Mouse (Mus musculus): ENCODE results near the gene Sh3d19. TPM values are rescaled to one million over a fixed set of nuclear protein-coding genes. Genes with fewer than 3 reads are reported as not detected.
A peak's percentile ranks its signal among the peaks of the same experiment; 100 is the strongest.

Sh3d19 gene
- total RNA-seq, 2 experiments from 2014 or later: 18.1 to 21.2 TPM

DNA sequence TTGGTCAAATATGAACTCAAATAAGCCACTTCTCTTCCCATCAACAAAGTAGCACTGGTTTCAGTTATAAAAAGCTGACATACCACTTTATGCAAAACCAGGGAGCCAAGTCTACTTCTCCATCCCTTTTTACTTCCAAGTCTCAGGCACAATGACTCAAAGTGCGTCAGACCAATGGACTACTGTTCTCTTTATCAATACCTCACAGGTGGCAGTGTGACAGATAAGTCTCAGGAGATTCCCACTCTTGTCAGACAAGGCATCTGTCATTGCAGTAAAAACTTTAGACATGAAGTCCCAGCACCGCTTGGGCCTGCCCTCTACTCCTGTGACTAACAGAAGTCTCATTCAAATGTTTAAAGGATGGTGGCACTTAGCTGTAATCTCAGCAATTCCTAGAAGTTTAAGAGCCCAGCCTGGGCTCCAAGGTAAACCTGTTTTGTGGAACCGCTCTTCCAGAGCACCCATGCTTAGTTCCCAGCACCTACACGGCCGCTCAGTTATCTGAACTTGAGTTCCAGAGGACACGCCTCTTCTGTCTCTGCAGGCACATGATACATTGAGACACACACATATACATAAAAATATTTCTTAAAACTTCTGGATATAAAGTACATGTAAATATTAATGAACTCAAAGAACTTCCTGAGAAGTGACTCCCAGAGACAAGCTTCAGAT, 165.1 kb downstream of the Sh3d19 start:
- DNase-seq (ENCODE audit: low spot score in 2 of 2): no peak

DNA sequence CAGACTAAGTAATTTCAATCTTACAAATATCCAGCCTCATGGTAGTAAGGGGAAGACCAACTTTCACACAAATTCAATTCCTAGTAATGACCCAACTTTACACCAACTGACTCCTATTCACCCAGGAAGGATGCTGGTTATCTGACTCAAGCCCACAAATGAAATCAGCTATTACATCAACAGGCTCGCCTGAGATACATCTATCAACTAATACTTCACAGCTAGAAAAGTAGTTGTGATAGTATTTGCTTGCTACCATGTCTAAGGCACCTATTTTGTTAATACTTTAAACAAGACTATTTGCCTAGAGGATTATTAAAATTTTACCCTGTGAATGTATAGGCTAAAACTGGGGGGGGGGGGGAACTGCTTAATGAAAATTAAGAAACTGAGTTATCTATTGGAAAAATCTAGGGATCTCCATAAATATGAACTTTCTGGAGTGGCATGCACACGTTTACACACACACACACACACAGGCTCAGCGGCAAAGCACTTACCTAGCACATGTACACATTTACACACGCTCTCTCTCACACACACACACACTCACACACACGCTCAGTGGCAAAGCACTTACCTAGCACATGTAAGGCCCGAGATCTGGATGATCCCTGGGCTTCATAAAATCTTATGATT, 166.1 kb downstream of the Sh3d19 start:
- DNase-seq (ENCODE audit: low spot score in 2 of 2): no peak

DNA sequence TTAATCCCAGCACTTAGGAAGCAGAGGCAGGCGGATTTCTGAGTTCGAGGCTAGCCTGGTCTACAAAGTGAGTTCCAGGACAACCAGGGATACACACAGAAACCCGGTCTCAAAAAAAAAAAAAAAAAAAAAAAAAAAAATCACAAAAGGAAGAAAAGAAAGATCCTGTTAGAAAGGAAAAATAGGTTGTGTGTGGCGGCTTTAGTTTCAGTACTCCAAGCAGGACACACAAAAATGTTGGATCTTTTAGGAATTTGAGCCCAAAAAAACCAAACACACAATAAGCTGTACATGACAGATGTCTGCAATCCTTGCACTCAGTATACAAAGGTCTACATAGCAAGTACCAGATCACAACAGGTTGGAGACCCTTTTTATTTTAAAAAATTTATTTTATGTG, 168.8 kb downstream of the Sh3d19 start:
- DNase-seq (ENCODE audit: low spot score in 2 of 2): no peak

DNA sequence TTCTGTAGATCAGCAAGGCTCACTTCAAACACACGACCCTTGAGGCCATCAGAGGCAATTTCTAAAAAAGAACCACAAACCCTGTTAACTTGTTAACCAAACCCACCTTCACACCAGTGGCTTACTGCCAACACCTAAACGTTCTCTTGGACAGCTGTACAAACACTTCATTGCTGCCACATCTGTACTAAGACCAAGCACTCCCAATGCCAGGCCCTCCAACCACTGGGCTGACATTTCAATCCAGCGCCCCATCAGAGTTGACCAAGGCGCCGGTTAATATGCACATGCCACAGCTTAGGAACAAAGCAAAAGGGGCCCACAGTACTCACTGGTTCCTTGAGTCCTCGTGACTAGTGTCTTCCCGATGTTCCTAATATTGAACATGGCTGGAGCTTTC, 170.5 kb downstream of the Sh3d19 start:
- DNase-seq (ENCODE audit: low spot score in 2 of 2): no peak

DNA sequence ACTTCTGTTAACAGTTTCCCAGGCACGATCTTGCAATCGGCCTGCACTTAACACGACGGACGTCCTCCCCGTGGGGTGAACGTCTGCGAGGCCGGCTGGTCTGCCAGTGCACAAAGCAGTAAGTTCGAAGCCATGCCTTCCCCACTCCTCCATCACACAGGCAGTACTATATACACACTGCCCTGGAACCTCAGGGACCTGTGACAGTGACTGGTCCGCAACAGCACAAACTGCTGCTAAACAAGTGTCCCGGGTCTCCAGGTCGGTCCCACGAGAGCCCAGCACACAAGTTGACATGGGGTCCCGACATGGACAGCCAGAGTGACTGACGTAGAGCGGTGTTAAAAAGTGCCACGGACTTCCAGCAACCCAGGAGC, 171.0 kb downstream of the Sh3d19 start:
- no peak for DNase-seq (ENCODE audit: low spot score in 2 of 2)

DNA sequence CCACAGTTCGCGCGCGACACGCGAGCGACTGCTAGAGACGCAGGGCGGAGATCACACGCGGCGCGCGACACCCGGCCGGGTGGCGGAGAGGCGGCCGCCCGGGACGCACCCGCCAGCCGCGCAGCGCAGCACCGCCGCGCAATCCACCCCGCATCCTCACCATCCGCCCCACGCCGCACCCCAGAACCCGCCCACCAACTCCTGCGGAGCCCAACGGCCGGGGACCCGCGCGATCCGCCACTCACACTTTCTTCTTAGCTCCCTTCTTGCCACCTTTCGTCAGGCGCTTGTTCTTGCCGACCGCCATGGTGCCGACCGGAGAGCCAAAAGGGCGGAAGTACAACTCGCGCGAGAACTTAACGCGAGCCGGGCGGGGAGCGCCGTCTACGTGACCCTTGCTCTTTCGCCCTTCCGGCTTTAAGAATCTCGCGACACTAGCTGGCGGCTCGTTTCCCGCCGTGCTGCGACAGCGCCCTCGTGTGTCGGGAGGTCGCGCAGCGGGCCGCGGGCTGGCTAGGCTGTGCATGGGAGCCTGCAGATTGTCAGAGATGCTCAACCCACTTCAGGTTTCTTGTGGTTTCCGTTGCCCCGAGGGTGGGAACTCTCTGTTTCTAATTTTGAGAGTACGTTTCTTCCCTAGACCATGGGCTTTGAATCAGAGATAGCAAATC, 171.5 kb downstream of the Sh3d19 start, which contains the start of gene Rps3a1:
Rps3a1 (minus strand) TSS at position 440 of the 671 bp plus-strand sequence.
- DNase-seq (ENCODE audit: low spot score in 2 of 2): peak; percentile 98 to 99

DNA sequence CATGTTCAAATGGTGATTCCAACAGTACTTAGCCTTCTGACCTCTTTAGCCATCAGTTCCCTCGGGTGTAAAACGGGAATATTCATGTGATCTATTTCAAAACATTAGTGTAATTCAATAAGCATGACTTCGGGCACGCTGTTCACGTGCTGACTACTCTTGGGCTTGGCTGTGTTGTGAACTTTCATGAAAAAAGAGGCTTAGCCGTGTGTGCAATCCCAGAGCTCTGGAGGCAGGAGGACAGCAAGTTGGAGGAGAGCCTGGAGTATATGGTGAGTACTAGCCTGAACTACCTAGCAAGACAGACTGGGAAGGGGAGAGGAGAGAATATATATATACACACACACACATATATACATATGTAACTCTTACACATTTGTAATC, 172.0 kb downstream of the Sh3d19 start:
- DNase-seq (ENCODE audit: low spot score in 2 of 2): no peak

DNA sequence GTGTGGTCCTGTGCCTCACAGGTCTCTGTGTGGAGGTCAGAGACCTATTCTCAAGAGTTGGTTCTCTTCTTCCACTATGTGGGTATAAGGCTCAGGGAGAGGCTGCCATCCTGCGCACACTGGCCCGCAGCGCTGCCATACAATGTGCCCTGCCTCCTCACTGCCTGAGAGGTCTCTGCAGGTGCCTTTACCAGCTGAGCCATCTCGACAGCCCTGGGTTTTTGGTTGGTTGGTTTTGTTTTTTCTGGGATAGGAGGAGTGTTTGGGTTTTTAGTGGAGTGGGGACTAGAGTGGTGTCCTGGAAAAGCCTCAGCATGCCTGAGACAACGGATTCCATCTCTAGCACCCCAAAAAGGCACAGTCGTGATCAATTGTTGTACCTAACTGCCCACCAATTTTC, 172.4 kb downstream of the Sh3d19 start:
- DNase-seq (ENCODE audit: low spot score in 2 of 2): no peak

DNA sequence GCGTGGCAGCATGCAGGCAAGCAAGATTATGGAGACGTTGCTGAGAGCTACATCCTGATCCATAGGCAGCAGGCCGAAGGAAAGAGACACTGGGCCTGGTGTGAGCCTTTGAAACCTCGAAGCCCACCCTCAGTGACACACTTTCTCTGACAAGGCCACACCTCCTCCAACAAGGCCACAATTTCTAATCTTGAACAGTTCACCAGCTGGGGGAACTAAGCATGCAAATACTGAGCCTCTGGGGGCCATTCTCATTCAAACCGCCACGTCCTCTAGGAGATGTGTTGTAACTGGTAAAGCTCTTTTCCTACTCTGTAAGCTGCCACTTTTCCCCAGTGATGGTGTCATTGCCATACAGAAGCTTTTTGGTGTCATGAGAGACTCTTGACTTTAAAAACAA, 178.2 kb downstream of the Sh3d19 start:
- no peak for DNase-seq (ENCODE audit: low spot score in 2 of 2)

DNA sequence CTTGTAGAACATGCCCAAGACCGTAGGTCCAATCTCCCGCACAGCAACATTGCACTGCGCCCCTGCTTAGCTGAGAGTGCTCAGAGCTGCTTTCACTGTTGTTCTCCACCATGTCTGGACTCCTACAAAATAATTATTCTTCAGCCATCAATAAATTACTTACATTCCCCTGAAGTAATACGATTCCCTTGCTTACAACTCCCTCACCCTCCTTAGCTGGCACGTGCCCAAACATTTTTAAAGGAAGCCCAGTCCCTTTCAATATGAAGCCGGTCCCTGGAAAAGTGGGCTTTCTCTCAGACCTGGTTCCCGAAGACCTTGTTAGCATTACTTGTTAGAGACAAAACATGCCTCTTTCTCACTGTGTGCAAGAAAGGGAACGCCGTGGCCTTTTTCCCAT, 178.6 kb downstream of the Sh3d19 start:
- DNase-seq (ENCODE audit: low spot score in 2 of 2): no peak

DNA sequence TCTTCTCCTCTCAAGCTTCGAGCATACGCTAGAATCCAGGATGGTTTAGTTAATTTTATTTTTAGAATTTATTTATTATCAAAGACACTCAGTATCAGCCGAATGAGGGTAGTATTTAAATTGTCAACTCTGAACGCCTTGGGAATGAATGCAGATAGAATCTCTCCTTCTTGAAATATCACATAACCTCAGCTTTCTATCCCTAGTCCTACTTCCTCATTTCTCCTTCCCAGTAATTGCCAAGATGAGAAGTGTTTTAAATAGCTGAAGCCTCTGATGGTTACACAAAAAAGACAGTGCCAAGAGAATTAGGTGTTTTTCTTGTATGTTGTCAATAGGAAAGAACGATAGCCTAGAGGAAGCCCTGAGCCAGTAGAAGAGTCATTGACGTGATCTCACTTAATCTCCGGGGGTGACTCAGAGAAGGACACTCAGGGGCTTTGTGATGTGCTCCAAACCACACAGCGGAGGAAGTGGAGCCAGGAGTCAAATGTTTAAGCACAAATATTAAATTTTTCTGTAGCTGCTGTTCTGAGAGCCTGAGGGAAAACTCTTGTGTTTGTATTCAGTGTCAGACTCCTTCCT, 198.0 kb downstream of the Sh3d19 start:
- no peak for DNase-seq (ENCODE audit: low spot score in 2 of 2)

DNA sequence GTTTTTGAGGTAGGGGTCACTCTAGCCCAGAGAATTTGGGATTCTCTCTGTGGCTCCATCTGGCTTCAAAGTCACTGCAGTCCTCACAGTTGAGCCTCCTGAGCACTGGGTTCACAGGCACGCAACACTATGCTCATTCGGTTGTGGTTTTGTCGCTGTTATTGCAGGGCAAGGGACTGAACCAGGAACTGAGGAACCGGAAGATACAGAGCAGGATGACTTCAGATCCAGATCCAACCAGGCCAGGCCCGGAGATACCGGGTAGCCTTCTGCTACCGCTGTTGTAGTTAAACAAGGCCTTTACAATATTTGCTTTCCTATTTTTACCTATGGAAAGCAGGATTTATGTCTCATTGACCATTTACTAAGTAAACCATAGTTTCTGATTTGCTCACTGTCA, 208.8 kb downstream of the Sh3d19 start:
- DNase-seq (ENCODE audit: low spot score in 2 of 2): no peak

Other genes starting within 250 kb of the Sh3d19 start
- gene Fam160a1, start 153.8 kb upstream of the Sh3d19 start, total RNA-seq (2021): 10 to 100 TPM; 10.1 to 10.5 TPM
- gene Glt28d2, start 83.6 kb upstream of the Sh3d19 start, total RNA-seq (2021): under 1 TPM; 0.17 to 0.23 TPM
- 1 to 10 TPM; 1.3 to 1.9 TPM for gene Gm37240, start 83.6 kb upstream of the Sh3d19 start, total RNA-seq (2021)
- not detected for gene Prss48, start 31.4 kb downstream of the Sh3d19 start, total RNA-seq (2021)
- 100 to 1,000 TPM; 445 to 459 TPM for gene Rps3a1, start 171.6 kb downstream of the Sh3d19 start, total RNA-seq (2021)

Measured in layer of hippocampus, adult 18-20 months (tissue).